Mouse (Mus musculus) heart, adult 2 months (tissue): ENCODE measurements around the gene Lgi4. TPM values are rescaled to one million over a fixed set of nuclear protein-coding genes. Genes with fewer than 3 reads are reported as not detected.

ENCODE experiments used
- DNase-seq, 2 experiments: peaks; one replicate each; pipeline ENCODE4 v3.0.0; 2021
- H3K27ac ChIP-seq: fragments of 200-600 bp; 2 replicates; pipeline ENCODE4 v1.8.1; 2022
- H3K27me3 ChIP-seq: fragments of 200-500 bp; 2 replicates; pipeline ENCODE4 v1.6.1; 2012; ENCODE audit warnings: mild to moderate bottlenecking, low read length, inconsistent platforms, mixed read lengths; ENCODE audit not compliant: control insufficient read depth, insufficient read depth
- H3K36me3 ChIP-seq: fragments of 200-500 bp; 2 replicates; pipeline ENCODE4 v1.6.1; 2012; ENCODE audit warnings: low read length, inconsistent platforms; ENCODE audit not compliant: control insufficient read depth, insufficient read depth
- H3K4me1 ChIP-seq: fragments of 200-500 bp; 2 replicates; pipeline ENCODE4 v1.6.1; 2011; ENCODE audit warnings: low read length; ENCODE audit not compliant: control insufficient read depth, insufficient read depth
- H3K4me3 ChIP-seq: fragments of 200-600 bp; 2 replicates; pipeline ENCODE4 v1.8.1; 2022
- H3K79me2 ChIP-seq: fragments of 200-500 bp; replicated peaks from 2 replicates; pipeline ENCODE4 v1.6.1; 2012; ENCODE audit warnings: mild to moderate bottlenecking, inconsistent platforms, low read length, moderate library complexity, mixed read lengths; ENCODE audit not compliant: control insufficient read depth, insufficient read depth
- H3K9ac ChIP-seq: fragments of 200-500 bp; 2 replicates; pipeline ENCODE4 v1.6.1; 2012; ENCODE audit warnings: low read depth, mild to moderate bottlenecking, control low read depth, inconsistent platforms, low read length, mixed read lengths
- CTCF ChIP-seq: fragments of 200-600 bp; IDR thresholded peaks from 2 replicates; pipeline ENCODE4 v1.8.1; 2022; ENCODE audit warnings: antibody characterized with exemption, mild to moderate bottlenecking, moderate library complexity
- EP300 ChIP-seq: fragments of 200-500 bp; IDR thresholded peaks from 2 replicates; pipeline ENCODE4 v1.6.1; 2011; ENCODE audit warnings: low read depth, low read length, control low read depth; ENCODE audit not compliant: insufficient read depth
- POLR2A ChIP-seq: fragments of 200-500 bp; IDR thresholded peaks from 2 replicates; pipeline ENCODE4 v1.6.1; 2011; ENCODE audit warnings: mild to moderate bottlenecking, low read depth, low read length, control low read depth; ENCODE audit not compliant: insufficient read depth
- WGBS: fragments of 180-500 bp; shearing (Covaris S2); methylation state at CpG from one replicate; pipeline ENCODE4 v1.1.7; 2018; 5-methylcytosine and 5-hydroxymethylcytosine counted together
- intact Hi-C: fragments of 180-260 bp; cut with DNase I; formaldehyde crosslinking; loops from one replicate; pipeline ENCODE4 v1.15.1; 2025
- polyA plus RNA-seq: library from polyadenylated mRNA; depleted of rRNA; stranded (reverse); fragments of >200 nt; gene quantifications from 2 replicates; pipeline ENCODE4 v1.2.3, GENCODE M21; 2012
- total RNA-seq, 2 experiments: library from RNA; stranded (reverse); gene quantifications; 2 replicates each; pipeline ENCODE4 v1.2.3; 2021

The Lgi4 gene
- total and polyA plus RNA-seq, 3 experiments = 3.8 to 5.4 (median 3.9) TPM

DNA sequence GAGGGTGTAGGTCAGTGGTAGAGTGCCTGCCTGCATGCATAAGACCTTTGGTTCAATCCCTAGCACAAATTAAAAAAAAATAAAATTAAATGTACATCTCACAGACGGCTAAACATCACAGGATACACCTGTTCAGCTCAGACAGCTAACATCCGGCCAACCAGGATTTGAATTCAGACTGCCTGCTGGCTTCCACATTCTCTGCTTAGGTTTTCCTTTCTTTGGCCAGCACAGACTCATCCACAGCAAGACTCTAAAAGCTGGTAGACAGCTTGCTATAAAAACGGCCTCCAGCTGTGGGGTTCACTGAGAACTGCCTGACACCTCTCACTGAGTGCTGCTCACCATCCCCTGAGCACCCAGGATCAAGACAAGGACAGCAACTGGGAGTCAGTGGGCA lies 47.0 kb downstream of the Lgi4 start:
- Histone ChIP-seq H3K4me1 (peaks cover 3% of the 10 kb centered on the region), H3K36me3 (no peaks in the 10 kb centered on the region), H3K4me3 (no peak overlapping the region), H3K9ac (no peak overlapping the region), H3K27ac (no peak overlapping the region), H3K79me2 (no peaks in the 10 kb centered on the region), H3K27me3 (no peaks in the 10 kb centered on the region; the same call in 1 of the 2 replicates)
- intact Hi-C loops = no loop called here
- WGBS = 41% methylated on average over 3 of the region's 3 CpGs
- no peak for TF ChIP-seq EP300
- TF ChIP-seq CTCF = no peak
- TF ChIP-seq POLR2A = no peak
- no peak for DNase-seq

DNA sequence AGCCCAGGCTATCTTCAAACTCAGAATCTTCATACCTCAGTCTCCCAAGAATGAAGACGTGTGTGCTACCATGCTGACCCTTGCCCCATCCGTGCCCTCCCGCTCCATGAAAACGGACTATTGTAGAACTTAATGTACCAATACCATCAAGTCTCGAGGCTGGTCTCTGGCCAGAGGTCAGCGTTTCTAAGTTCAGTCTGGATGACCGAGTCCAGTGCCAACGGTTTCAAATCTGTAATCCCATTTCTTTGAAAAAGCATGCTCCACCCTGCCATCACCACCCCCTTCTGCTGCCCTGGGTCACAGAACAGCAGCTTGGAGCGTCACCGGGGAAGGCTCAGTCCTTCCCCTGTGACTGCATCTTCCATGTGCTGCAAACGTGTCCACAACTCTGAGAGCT lies 48.6 kb downstream of the Lgi4 start:
- Histone ChIP-seq H3K27ac (no peak overlapping the region), H3K4me1 (peaks cover 3% of the 10 kb centered on the region), H3K4me3 (no peak overlapping the region), H3K9ac (no peak overlapping the region), H3K79me2 (no peaks in the 10 kb centered on the region), H3K27me3 (no peaks in the 10 kb centered on the region; the same call in 1 of the 2 replicates), H3K36me3 (no peaks in the 10 kb centered on the region)
- WGBS = 90% methylated on average over 11 of the region's 11 CpGs
- no peak for DNase-seq
- TF ChIP-seq CTCF (no peak), POLR2A (no peak), EP300 (no peak)
- intact Hi-C loops = no loop called here

GRCm38 (mm10) chr7:31109091-31109490 lies 49.9 kb downstream of the Lgi4 start:
- Histone ChIP-seq H3K36me3 (no peaks in the 10 kb centered on the region), H3K9ac (no peak overlapping the region), H3K27ac (no peak overlapping the region), H3K79me2 (no peaks in the 10 kb centered on the region), H3K4me3 (no peak overlapping the region), H3K4me1 (peaks cover 3% of the 10 kb centered on the region), H3K27me3 (no peaks in the 10 kb centered on the region)
- DNase-seq = peak in 1 of 2 experiments; percentile 54
- intact Hi-C loops = no loop called here
- WGBS = 23% methylated on average over 7 of the region's 7 CpGs
- TF ChIP-seq EP300 = no peak
- TF ChIP-seq CTCF = no peak
- TF ChIP-seq POLR2A = no peak

- 85% methylated on average over 5 of the region's 5 CpGs for WGBS
- Histone ChIP-seq H3K27me3 (no peaks in the 10 kb centered on the region), H3K4me1 (peaks cover 3% of the 10 kb centered on the region), H3K36me3 (no peaks in the 10 kb centered on the region), H3K9ac (no peak overlapping the region), H3K79me2 (no peaks in the 10 kb centered on the region), H3K27ac (no peak overlapping the region), H3K4me3 (no peak overlapping the region)
- no peak for TF ChIP-seq POLR2A
- no peak for TF ChIP-seq CTCF
- TF ChIP-seq EP300 = no peak
- no peak for DNase-seq
- intact Hi-C loops = no loop called here
Measured at GRCm38 (mm10) chr7:31109796-31110195, 50.7 kb downstream of the Lgi4 start.

DNA sequence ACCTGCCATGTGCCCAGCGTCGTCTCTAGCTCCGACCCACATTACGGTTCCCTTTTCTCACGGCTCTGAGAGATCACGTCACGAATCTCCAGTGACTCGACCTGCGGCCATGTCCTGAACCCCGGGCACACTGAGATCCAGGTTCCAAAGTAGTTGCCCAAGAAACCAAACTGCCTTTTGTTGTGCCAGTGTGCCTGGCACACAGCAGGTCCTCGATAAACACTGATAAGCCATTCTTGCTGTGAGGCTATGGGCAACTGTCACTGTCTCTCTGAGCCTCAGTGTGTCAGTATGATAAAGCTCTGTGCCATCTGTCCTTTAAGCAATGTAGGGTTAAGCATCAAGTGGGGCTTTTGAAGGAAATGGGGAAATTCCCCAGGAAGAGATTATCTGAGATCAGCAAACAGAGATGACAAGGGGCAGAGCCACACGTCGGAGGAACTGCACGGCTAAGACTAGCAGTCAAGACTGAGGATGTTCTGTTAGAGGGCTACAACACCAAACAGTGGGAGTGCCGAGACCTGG lies 51.8 kb downstream of the Lgi4 start:
- no peak overlapping the region for H3K4me3 ChIP-seq
- intact Hi-C loops = no loop called here
- 72% methylated on average over 15 of the region's 15 CpGs for WGBS

GRCm38 (mm10) chr7:31112036-31112435 lies 52.9 kb downstream of the Lgi4 start:
- no peak overlapping the region for H3K27ac ChIP-seq
- DNase-seq = no peak
- H3K4me3 ChIP-seq = no peak overlapping the region
- no peaks in the 10 kb centered on the region for H3K79me2 ChIP-seq
- no peak overlapping the region for H3K9ac ChIP-seq
- TF ChIP-seq CTCF = no peak
- H3K4me1 ChIP-seq = peaks cover 10% of the 10 kb centered on the region
- intact Hi-C loops = no loop called here
- no peaks in the 10 kb centered on the region for H3K36me3 ChIP-seq
- 38% methylated on average over 4 of the region's 4 CpGs for WGBS
- H3K27me3 ChIP-seq = no peaks in the 10 kb centered on the region

More for the DNA sequence above, 51.8 kb downstream of the Lgi4 start:
- H3K79me2 ChIP-seq = no peaks in the 10 kb centered on the region
- peaks cover 8% of the 10 kb centered on the region for H3K4me1 ChIP-seq
- no peaks in the 10 kb centered on the region for H3K27me3 ChIP-seq
- DNase-seq = no peak
- TF ChIP-seq EP300 (no peak), POLR2A (no peak), CTCF (no peak)
- no peak overlapping the region for H3K9ac ChIP-seq
- H3K36me3 ChIP-seq = no peaks in the 10 kb centered on the region
- H3K27ac ChIP-seq = no peak overlapping the region
